Mouse (Mus musculus) bone marrow, adult 2 months (tissue): ENCODE measurements at regions not wholly inside any gene's neighbourhood (a gene's known extent, or its start where the extent isn't known, plus 50 kb on each side); places are given as distances from the start of the nearest gene placed in this dataset.

ENCODE experiments used
- H3K27ac ChIP-seq: fragments of 200-500 bp; 2 replicates; pipeline ENCODE4 v1.5.1; 2012; ENCODE audit warnings: low read depth, mild to moderate bottlenecking, control low read depth, inconsistent platforms, low read length; ENCODE audit not compliant: control insufficient read depth, poor library complexity, insufficient read depth
- H3K4me1 ChIP-seq: fragments of 200-500 bp; 2 replicates; pipeline ENCODE4 v1.6.1; 2011; ENCODE audit warnings: low read length; ENCODE audit not compliant: control insufficient read depth, insufficient read depth
- H3K4me3 ChIP-seq: fragments of 200-500 bp; replicated peaks from 2 replicates; pipeline ENCODE3; 2011; ENCODE audit warnings: mild to moderate bottlenecking, low read depth, low read length, control low read depth; ENCODE audit not compliant: control insufficient read depth
- CTCF ChIP-seq: fragments of 200-500 bp; IDR thresholded peaks from 2 replicates; pipeline ENCODE4 v1.5.1; 2011; ENCODE audit warnings: low read length, control low read depth; ENCODE audit not compliant: control insufficient read depth, insufficient read depth
- POLR2A ChIP-seq: fragments of 200-500 bp; IDR thresholded peaks from 2 replicates; pipeline ENCODE4 v1.6.1; 2011; ENCODE audit warnings: low read depth, mild to moderate bottlenecking, control low read depth, low read length, borderline replicate concordance; ENCODE audit not compliant: control insufficient read depth
- WGBS: fragments of 180-500 bp; shearing (Covaris S2); methylation state at CpG from one replicate; pipeline ENCODE4 v1.1.7; 2018; 5-methylcytosine and 5-hydroxymethylcytosine counted together

DNA sequence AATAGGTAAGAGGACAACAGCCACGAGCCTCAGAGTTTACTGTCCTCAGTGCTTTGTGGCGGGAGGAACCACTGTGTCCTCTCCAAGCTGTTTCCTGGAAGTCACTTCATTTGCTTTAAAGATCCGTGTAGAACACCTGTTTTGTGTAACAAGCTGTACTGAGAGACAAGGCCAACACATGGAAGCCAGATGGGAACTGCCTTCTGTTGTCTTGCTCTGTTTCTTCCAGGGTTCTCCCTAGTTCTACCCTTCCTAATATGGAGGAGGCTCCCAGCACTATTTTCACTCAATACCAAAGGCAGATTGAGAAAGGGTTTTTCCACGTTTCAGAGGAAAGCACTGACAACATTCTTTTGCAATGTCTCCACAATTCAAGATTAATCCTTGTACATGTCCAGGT, 247.3 kb upstream of the Klf4 start:
- Histone ChIP-seq H3K4me1 (peaks cover 2% of the 10 kb centered on the region), H3K4me3 (no peak overlapping the region), H3K27ac (no peak overlapping the region)
- WGBS: 50% methylated on average over 4 of the region's 4 CpGs
- no peak for TF ChIP-seq POLR2A
- no peak for TF ChIP-seq CTCF

DNA sequence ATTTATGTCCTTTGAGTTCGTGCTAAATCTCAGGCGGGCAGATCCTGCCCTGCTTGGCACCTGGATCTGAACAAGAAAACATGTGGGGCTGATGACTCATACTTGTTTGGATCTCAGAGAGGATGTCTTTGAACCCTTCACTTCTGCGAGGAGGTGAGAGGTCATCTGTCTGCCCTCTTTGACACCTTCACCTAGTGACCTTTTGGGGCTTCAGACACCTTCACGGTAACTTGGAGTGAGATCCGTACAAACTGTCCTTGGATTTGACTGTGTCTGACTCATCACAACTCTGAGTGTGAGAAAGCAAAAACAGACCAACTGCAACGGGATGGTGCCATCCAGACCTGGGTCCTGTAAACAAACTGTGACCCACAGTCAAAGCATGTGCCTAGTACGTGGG, 243.6 kb upstream of the Klf4 start:
- WGBS: 62% methylated on average over 7 of the region's 7 CpGs

DNA sequence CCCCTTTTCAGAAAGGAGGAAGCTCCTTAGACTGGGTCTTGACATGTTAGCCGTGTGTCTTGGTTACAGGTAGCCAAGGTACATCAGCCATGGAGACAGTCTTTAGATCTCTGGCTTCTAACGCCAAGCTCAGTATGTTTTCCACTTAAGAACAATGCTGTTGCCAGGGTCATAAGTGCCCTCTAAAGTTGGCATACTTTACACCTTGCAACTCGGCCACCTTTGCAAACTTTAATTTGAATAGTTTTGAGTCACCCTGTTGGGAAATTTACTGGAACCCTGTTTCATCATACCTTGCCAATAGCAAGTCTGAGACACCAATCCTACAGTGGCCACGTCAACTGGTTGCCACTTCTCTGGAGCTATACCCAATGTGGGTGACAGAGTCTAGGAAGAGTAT, 242.3 kb upstream of the Klf4 start:
- H3K4me3 ChIP-seq: no peak overlapping the region
- H3K4me1 ChIP-seq: peaks cover 2% of the 10 kb centered on the region
- 62% methylated on average over 4 of the region's 4 CpGs for WGBS

More for the DNA sequence above, 243.6 kb upstream of the Klf4 start:
- TF ChIP-seq POLR2A (no peak), CTCF (no peak)
- no peak overlapping the region for H3K4me3 ChIP-seq
- no peak overlapping the region for H3K27ac ChIP-seq
- peaks cover 2% of the 10 kb centered on the region for H3K4me1 ChIP-seq

DNA sequence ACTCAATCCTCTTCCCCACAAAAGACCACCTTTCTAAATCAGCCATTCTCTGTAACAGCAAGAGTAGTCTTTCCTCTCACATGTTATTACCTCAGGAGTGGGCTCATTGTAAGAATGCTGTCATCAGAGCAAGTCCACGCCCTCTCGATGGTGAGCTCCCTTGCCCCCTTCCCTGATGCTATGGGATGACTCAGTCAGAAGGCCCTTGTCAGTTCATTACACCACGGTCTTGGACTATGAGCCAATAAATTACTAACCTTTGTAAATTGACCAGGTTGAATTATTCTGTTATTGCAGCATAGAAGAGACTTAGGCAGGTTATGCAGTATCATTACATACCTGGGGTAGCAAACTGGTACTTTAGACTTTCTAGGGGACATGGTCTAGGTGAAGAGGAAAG, 237.4 kb upstream of the Klf4 start:
- Histone ChIP-seq H3K4me1 (no peaks in the 10 kb centered on the region), H3K27ac (no peak overlapping the region), H3K4me3 (no peak overlapping the region)
- TF ChIP-seq CTCF: no peak
- no peak for TF ChIP-seq POLR2A
- 86% methylated on average over 3 of the region's 3 CpGs for WGBS

More for the DNA sequence above, 242.3 kb upstream of the Klf4 start:
- H3K27ac ChIP-seq: no peak overlapping the region
- no peak for TF ChIP-seq CTCF

DNA sequence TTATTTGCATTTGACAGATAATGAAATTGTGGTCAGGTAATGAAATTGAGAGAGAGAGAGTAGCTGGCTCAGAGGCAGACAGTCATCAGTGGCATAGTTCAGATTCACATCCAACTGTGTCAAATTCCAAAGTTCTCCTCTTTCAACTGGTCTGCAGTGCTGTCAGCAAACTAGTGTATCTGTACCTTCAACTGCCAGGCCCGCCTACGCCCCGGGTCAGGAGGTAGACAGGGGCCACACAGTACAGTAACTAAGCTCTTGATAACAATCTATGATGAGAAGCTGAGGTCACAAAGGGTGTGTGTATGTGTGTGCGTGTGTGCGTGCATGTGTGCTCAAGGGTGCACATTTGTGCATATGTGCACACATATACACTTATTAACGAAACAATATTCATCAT, 236.1 kb upstream of the Klf4 start:
- WGBS: 82% methylated on average over 6 of the region's 6 CpGs
- H3K4me3 ChIP-seq: no peak overlapping the region
- TF ChIP-seq POLR2A (no peak), CTCF (no peak)
- H3K4me1 ChIP-seq: no peaks in the 10 kb centered on the region
- H3K27ac ChIP-seq: no peak overlapping the region

DNA sequence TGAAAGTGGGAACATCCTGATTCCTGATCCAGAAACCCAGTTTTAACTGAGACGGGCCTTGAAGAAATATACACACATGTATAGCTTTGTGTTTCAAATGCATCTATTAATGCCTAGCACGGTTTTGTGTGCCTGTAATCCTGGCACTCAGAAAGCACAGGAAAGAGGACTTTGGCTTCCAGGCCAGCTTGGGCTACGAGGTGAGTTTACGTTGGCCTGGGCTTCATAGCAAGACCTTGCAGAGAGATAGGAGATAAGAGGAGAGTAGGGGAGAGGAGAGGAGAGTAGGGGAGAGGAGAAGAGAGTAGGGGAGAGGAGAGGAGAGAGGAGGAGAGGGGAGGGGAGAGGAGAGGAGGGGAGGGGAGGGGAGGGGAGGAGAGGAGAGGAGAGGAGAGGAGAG, 234.9 kb upstream of the Klf4 start:
- TF ChIP-seq CTCF (no peak), POLR2A (no peak)
- WGBS: 70% methylated on average over 4 of the region's 4 CpGs
- Histone ChIP-seq H3K27ac (no peak overlapping the region), H3K4me1 (no peaks in the 10 kb centered on the region; the same call in 1 of the 2 replicates), H3K4me3 (no peak overlapping the region)

DNA sequence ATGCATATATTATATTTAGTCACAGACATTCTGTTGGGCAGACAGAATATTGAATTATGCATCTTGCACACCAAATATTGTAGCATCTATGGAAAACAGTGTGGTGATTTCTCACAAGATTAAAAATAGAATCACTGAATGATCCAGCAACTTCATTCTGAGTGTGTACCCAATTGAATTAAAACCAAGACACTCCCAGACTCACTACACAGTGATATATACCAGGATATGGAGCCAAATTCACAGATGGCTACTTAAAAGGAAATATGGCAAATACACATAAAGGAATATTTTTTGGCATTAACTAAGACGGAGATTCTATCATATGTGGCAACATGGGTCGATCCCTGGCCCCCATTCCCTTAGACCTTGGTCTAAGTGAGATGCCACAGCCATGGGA, 233.5 kb upstream of the Klf4 start:
- 85% methylated on average over 2 of the region's 2 CpGs for WGBS
- H3K4me3 ChIP-seq: no peak overlapping the region
- no peak overlapping the region for H3K27ac ChIP-seq
- no peak for TF ChIP-seq CTCF
- TF ChIP-seq POLR2A: no peak
- H3K4me1 ChIP-seq: no peaks in the 10 kb centered on the region; the same call in 1 of the 2 replicates

DNA sequence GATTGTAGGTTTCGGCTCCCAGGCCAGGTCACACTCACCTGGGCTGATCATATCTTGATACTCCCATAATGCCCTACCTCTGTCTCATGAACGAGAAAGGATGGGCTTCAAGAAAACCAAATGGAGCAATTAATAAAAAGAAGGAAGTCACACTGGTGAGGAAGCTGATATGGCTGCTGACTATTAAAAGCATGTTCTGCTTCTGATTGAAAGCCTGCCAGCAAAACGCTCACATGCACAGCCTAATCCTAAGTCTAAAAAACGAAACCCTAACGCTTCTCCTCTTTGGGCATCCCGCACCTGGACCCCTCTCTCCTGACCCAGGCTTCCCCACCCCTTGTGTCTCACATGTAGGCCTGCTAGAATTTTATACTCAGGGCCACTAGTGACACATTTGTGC, 230.8 kb upstream of the Klf4 start:
- H3K4me1 ChIP-seq: no peaks in the 10 kb centered on the region; the same call in 1 of the 2 replicates
- H3K27ac ChIP-seq: no peak overlapping the region
- no peak for TF ChIP-seq POLR2A
- no peak for TF ChIP-seq CTCF
- no peak overlapping the region for H3K4me3 ChIP-seq
- WGBS: 16% methylated on average over 6 of the region's 6 CpGs

DNA sequence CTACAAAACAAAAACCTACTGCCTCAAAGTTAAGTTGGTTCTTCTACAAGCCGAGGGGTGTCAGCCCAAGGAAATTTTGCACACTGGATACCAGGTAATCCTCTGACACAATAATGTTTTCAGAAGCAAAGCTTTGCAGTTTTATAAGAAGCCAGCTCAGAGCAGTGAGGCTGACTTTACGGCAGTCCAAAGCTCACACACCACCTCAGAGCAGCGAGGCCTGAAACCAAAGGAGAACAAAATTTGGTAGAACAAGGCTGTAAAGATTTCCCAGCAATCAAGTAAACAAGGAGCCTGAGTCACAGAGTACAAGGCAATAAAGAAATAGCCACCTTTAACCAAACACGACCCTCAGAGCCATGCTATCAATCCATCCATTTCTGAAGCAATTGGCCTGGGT, 230.1 kb upstream of the Klf4 start:
- WGBS: 77% methylated on average over 4 of the region's 4 CpGs

More for the DNA sequence above, 230.1 kb upstream of the Klf4 start:
- no peak overlapping the region for H3K4me3 ChIP-seq
- no peaks in the 10 kb centered on the region; the same call in 1 of the 2 replicates for H3K4me1 ChIP-seq
- H3K27ac ChIP-seq: no peak overlapping the region
- TF ChIP-seq CTCF (no peak), POLR2A (no peak)
